Mouse (Mus musculus) ES-E14 (cell line): Measurements from ENCODE around the gene Efr3b. TPM values are rescaled to one million over a fixed set of nuclear protein-coding genes. Genes with fewer than 3 reads are reported as not detected.

Experiments
- DNase-seq: peaks from one replicate; pipeline ENCODE4 v3.0.0-alpha.2; 2013; ENCODE audit warnings: low read depth, low spot score
- H3K27ac ChIP-seq: 2 replicates; pipeline ENCODE4 v1.5.1; 2012; ENCODE audit warnings: low read depth, mild to moderate bottlenecking, low read length, moderate library complexity, mixed read lengths; ENCODE audit not compliant: poor library complexity, insufficient read depth, severe bottlenecking
- H3K36me3 ChIP-seq: 2 replicates; pipeline ENCODE4 v1.6.1; 2012; ENCODE audit warnings: mild to moderate bottlenecking, low read length, moderate library complexity, mixed read lengths; ENCODE audit not compliant: control insufficient read depth, poor library complexity, insufficient read depth, severe bottlenecking
- H3K4me1 ChIP-seq, 2 experiments: fragments of 150-350 bp in 1 of 2; sonication (generic) in 1 of 2; 2 replicates each; pipeline ENCODE4 v1.6.1; 2012; ENCODE audit warnings: low read length in 2 of 2, mild to moderate bottlenecking in 1 of 2, mixed read lengths in 1 of 2; ENCODE audit not compliant: control insufficient read depth in 2 of 2, insufficient read depth in 2 of 2, poor library complexity in 1 of 2
- H3K4me3 ChIP-seq, 2 experiments: fragments of 150-350 bp in 1 of 2; sonication (generic) in 1 of 2; 2 replicates each; pipeline ENCODE4 v1.5.1; 2012; ENCODE audit warnings: low read length in 2 of 2, low read depth in 1 of 2, mild to moderate bottlenecking in 1 of 2, mixed read lengths in 1 of 2; ENCODE audit not compliant: insufficient read depth in 1 of 2, poor library complexity in 1 of 2, severe bottlenecking in 1 of 2
- H3K9ac ChIP-seq: 2 replicates; pipeline ENCODE4 v1.6.1; 2012; ENCODE audit warnings: low read depth, mild to moderate bottlenecking, low read length, mixed read lengths; ENCODE audit not compliant: poor library complexity, insufficient read depth, severe bottlenecking
- H3K9me3 ChIP-seq: fragments of 150-350 bp; sonication (generic); 2 replicates; pipeline ENCODE4 v1.6.1; 2012; ENCODE audit warnings: low read depth, mild to moderate bottlenecking, low read length; ENCODE audit not compliant: control insufficient read depth, insufficient read depth
- CHD2 ChIP-seq: IDR thresholded peaks from 2 replicates; pipeline ENCODE4 v1.6.1; 2014; ENCODE audit warnings: mild to moderate bottlenecking, low read depth, low read length, inconsistent platforms
- HCFC1 ChIP-seq: IDR thresholded peaks from 2 replicates; pipeline ENCODE4 v1.6.1; 2012; ENCODE audit warnings: low read length, inconsistent platforms, borderline replicate concordance; ENCODE audit not compliant: insufficient read depth
- MAFK ChIP-seq: IDR thresholded peaks from 2 replicates; pipeline ENCODE4 v1.6.1; 2014; ENCODE audit warnings: mild to moderate bottlenecking, low read depth, low read length, inconsistent platforms; ENCODE audit not compliant: insufficient read depth
- ZC3H11A ChIP-seq: IDR thresholded peaks from 2 replicates; pipeline ENCODE4 v1.6.1; 2012; ENCODE audit warnings: low read depth, mild to moderate bottlenecking, inconsistent platforms, low read length, borderline replicate concordance
- ZNF384 ChIP-seq: IDR thresholded peaks from 2 replicates; pipeline ENCODE4 v1.6.1; 2012; ENCODE audit warnings: low read depth, low read length, inconsistent platforms
- in situ Hi-C, 2 experiments: fragments of 600-800 bp; cut with MboI; formaldehyde crosslinking; loops; one replicate each; pipeline ENCODE4 v1.15.1; 2025; ENCODE audit warnings: low sequenced_read_pairs in 2 of 2, inconsistent platforms in 1 of 2; ENCODE audit not compliant: unreplicated experiment in 2 of 2
- total RNA-seq: library from RNA; depleted of rRNA; stranded (reverse); fragments of 300-350 nt; gene quantifications from 2 replicates; pipeline ENCODE4 v1.2.3, GENCODE M21; 2012; rRNA removed

The Efr3b gene
- total RNA-seq, 1 experiment: 5.1 TPM

DNA sequence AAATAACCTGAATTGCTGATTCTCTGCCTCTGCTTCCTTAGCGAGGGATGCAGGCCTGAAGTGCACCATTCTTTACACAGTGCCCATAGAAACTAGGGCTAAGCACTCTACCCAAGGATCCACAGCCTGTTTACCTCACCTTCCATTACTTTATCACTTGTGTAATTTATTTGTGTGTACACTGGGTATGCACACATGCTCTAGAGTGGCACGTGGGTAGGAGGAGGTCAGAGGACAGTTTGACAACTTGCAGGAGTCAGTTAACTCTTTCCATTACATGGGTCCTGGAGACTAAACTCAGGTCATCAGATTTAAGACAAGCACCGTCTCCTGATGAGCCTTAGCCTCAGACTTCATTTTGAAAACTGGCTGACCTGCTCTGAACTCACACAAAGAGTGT, 120.1 kb downstream of the Efr3b start:
- TF ChIP-seq CHD2: no peak
- no peak for TF ChIP-seq ZC3H11A
- no peak for TF ChIP-seq MAFK
- in situ Hi-C loops: no loop called here
- peaks cover 0 to 2% of the 10 kb centered on the region in 2 experiments; a peak in 2 of 4 replicates for H3K4me1 ChIP-seq

DNA sequence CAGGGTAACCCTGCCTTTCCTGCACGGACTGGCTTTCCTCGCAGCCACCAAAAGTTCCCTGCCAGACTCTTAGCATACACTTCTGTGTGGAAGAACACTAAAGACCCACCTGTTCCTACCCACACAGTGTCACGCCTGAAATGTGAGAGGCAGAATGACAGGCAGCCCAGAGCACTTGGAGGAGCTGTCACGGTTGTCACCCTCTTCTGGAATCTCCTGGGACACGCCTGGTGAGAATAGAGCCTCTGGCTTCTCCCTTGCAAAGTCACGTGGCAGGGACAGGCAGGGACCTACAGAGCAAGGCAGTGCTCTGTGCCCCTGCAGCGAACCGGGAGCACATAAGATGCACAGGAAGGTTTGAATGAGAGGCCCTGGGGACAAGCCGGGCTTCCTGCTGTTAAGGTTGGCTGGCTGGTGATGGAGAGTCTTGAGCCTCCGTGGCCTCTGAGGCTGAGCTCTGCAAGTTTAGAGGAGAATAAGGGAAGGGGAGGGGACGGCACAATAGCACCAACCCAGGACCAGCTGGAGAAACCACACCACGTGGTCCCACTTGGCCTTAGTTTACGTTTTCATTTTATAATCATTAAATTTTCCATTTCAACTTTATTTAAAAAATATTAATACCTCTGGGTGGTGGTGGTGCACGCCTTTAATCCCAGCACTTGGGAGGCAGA, 120.9 kb downstream of the Efr3b start:
- in situ Hi-C loops: no loop called here
- no peak for DNase-seq
- peaks cover 0 to 2% of the 10 kb centered on the region in 2 experiments; a peak in 2 of 4 replicates for H3K4me1 ChIP-seq
- H3K9ac ChIP-seq: no peak overlapping the region
- no peaks in the 10 kb centered on the region for H3K9me3 ChIP-seq
- TF ChIP-seq HCFC1: no peak
- no peak for TF ChIP-seq ZNF384
- no peak for TF ChIP-seq MAFK
- TF ChIP-seq ZC3H11A: no peak
- TF ChIP-seq CHD2: no peak
- H3K4me3 ChIP-seq: no peak overlapping the region
- no peaks in the 10 kb centered on the region for H3K36me3 ChIP-seq
- H3K27ac ChIP-seq: no peak overlapping the region

More for the DNA sequence above, 120.1 kb downstream of the Efr3b start:
- Histone ChIP-seq H3K9me3 (no peaks in the 10 kb centered on the region), H3K36me3 (no peaks in the 10 kb centered on the region), H3K9ac (no peak overlapping the region), H3K4me3 (no peak overlapping the region), H3K27ac (no peak overlapping the region)
- DNase-seq: no peak

DNA sequence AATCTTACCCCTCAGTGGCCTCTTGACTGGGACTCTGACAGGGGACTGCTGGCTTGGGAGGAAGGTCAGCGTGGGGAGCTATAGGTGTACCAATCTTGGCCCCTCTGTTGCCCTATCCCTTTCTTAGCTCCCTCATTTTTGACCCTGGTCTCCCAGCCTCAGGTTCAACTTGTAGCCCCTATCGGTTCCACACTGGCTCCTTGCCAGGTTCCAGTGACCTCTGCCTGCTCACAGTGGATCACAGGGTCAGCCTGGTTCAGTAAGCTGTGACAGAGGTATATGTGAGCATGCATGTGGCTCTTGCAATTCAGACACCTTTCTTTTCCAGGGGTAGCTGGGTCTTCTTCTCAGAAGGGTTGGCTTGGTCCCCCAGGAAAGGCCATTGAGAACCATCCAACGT, 122.9 kb downstream of the Efr3b start:
- H3K4me3 ChIP-seq: no peak overlapping the region
- in situ Hi-C loops: no loop called here
- TF ChIP-seq MAFK (no peak), ZC3H11A (no peak)
- no peaks in the 10 kb centered on the region for H3K36me3 ChIP-seq
- no peak for DNase-seq
- no peaks in the 10 kb centered on the region for H3K9me3 ChIP-seq
- no peak overlapping the region for H3K9ac ChIP-seq
- peaks cover 0 to 2% of the 10 kb centered on the region in 2 experiments; a peak in 1 of 4 replicates for H3K4me1 ChIP-seq
- H3K27ac ChIP-seq: no peak overlapping the region

Other genes starting within 250 kb of the Efr3b start
- gene Dnmt3a, start 232.9 kb downstream of the Efr3b start, total RNA-seq: 77.0 and 90.9 TPM in 2 replicates
- gene Pomc, start 84.0 kb downstream of the Efr3b start, total RNA-seq: 5.2 and 5.7 TPM in 2 replicates
- 10.1 and 12.8 TPM in 2 replicates for gene Dnajc27, start 43.7 kb upstream of the Efr3b start, total RNA-seq
- gene Adcy3, start 94.2 kb upstream of the Efr3b start, total RNA-seq: 14.1 and 28.2 TPM in 2 replicates
- 4.6 and 5.8 TPM in 2 replicates for gene Ptrhd1, start 195.1 kb upstream of the Efr3b start, total RNA-seq
- gene Cenpo, start 195.4 kb upstream of the Efr3b start, total RNA-seq: 17.6 and 22.0 TPM in 2 replicates